Mouse (Mus musculus) midbrain, embryonic 10.5 days (tissue): ENCODE data around the gene Fmo6. TPM values are rescaled to one million over a fixed set of nuclear protein-coding genes. Genes with fewer than 3 reads are reported as not detected.

ENCODE experiments used
- DNase-seq: peaks from one replicate; pipeline ENCODE4 v3.0.0-alpha.2; 2017; ENCODE audit warnings: low spot score
- H3K27ac ChIP-seq: fragments of 300-500 bp; sonication (generic); replicated peaks from 2 replicates; pipeline ENCODE4 v1.5.1; 2016; ENCODE audit warnings: mild to moderate bottlenecking
- H3K27me3 ChIP-seq: fragments of 300-500 bp; sonication (generic); 2 replicates; pipeline ENCODE4 v1.6.1; 2016; ENCODE audit warnings: low read depth, mild to moderate bottlenecking; ENCODE audit not compliant: poor library complexity, severe bottlenecking
- H3K36me3 ChIP-seq: fragments of 300-500 bp; sonication (generic); 2 replicates; pipeline ENCODE4 v1.6.1; 2016; ENCODE audit warnings: mild to moderate bottlenecking, moderate library complexity
- H3K4me1 ChIP-seq: fragments of 300-500 bp; sonication (generic); 2 replicates; pipeline ENCODE4 v1.6.1; 2016
- H3K4me3 ChIP-seq: fragments of 300-500 bp; sonication (generic); 2 replicates; pipeline ENCODE4 v1.5.1; 2016; ENCODE audit warnings: mild to moderate bottlenecking, moderate library complexity
- H3K9me3 ChIP-seq: fragments of 300-500 bp; sonication (generic); replicated peaks from 2 replicates; pipeline ENCODE4 v1.6.1; 2016; ENCODE audit warnings: mild to moderate bottlenecking
- WGBS: fragments of 180-500 bp; shearing (Covaris S2); methylation state at CpG from one replicate; pipeline ENCODE4 v1.1.7; 2016; 5-methylcytosine and 5-hydroxymethylcytosine counted together
- polyA plus RNA-seq: library from polyadenylated mRNA; unstranded; fragments of >200 nt; fragmentation: Nextera tagmentation; extraction: Ambion mirVana; gene quantifications from 2 replicates; pipeline ENCODE4 v1.2.1, GENCODE M21; 2016

The Fmo6 gene
- polyA plus RNA-seq, 1 experiment from 2014 or later = not detected

DNA sequence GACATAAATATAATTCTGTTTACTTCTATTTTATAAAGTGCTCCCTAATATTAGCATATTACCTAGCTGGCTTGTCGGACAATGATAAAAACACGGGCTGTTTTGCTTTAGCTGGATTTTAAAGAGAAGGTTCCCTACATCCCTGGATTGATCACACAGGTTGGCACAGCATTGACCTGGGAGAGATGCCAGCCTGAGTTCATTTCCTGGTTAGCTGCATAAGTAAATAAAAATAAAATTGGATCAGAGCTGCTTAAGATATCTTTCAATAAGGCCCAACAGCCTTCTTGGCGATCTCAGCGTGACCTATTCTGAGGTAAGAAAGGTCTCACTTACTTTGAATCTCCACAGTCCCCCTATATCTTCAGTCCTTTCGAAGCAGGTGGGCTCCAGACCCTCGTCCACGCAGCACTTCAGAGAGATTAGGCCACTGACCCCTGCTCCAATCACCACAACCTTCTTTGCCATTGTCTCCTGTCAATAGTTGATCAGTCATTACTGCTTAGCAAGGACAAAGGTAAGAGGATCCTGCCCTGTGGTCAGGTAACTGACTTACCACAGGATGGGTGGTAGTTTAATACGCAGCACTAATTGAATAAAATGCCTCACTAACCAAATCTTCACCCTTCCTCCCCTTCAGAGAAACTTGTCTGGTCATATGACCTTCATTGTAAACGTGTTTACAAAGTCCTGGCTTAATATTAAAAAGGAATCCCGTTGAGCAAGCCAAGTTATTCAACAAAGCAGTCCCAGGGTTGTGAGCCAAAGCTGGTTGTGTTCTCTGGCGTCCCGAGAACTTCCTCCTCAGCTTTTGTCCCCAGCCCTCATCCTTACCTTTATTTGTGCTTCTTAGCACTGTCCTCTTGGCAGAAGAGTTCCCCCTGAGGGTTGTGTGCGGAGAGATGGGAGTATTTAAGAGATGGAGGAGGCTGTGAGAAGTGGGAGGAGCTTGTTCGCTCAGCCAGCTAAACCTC lies 39.2 kb downstream of the Fmo6 start, which contains the start of gene Fmo2:
Gene Fmo2 (minus strand): TSS at position 889 of the 974 bp plus-strand sequence.
- no peaks in the 10 kb centered on the region for H3K36me3 ChIP-seq
- no peak within 1 kb of the TSS for H3K4me3 ChIP-seq
- H3K9me3 ChIP-seq = no peaks in the 10 kb centered on the region
- no peak for DNase-seq
- no peaks in the 10 kb centered on the region for H3K27me3 ChIP-seq
- H3K27ac ChIP-seq = no peak within 1 kb of the TSS
- 74% methylated on average over 14 of the region's 14 CpGs for WGBS
- no peaks in the 10 kb centered on the region for H3K4me1 ChIP-seq

DNA sequence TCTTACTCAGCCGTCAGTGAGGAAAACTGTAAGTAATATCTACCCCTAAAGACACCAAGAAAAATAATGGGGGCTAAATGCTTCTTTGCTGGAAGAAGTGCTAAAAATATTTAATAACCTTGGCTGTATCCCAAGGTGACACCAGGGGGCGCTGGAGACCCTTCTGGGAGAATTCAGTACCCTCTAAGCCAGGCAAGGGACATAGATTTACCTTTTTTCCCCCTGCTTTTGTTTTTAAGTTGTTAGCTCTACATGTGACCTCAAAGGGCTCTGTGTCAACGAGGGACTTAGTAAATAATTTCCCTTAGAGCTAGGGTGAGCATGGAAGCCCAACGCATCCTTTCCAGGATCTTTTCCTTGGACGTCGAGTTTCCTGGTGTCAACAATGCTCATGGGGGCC lies 41.4 kb downstream of the Fmo6 start:
- no peaks in the 10 kb centered on the region for H3K9me3 ChIP-seq
- H3K27me3 ChIP-seq = no peaks in the 10 kb centered on the region
- 45% methylated on average over 6 of the region's 6 CpGs for WGBS
- no peaks in the 10 kb centered on the region for H3K36me3 ChIP-seq
- no peak overlapping the region for H3K27ac ChIP-seq
- no peaks in the 10 kb centered on the region for H3K4me1 ChIP-seq
- DNase-seq = peak; percentile 64
- H3K4me3 ChIP-seq = no peak overlapping the region

DNA sequence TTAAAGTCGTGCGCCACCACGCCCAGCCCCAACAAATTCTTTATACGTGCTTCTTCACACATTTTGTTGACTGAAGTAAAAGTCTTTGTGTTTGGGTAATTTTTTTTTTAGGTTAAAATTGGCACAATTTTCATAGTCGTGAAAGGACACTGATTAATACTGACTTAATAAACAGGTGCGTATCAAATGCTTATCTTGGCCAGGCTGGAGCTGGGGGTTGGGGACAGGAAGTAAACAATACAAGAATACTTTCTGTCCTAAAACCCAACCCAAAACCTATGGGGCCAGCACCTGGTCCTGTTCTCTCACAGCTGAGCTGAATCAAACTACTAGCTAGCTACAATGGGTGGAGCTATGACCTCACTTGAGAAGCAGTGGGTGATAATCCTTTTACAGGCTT lies 44.3 kb downstream of the Fmo6 start:
- H3K27me3 ChIP-seq = no peaks in the 10 kb centered on the region
- WGBS = 93% methylated on average over 6 of the region's 6 CpGs
- no peak overlapping the region for H3K4me3 ChIP-seq
- H3K9me3 ChIP-seq = 0 out of 2 replicates have a peak, but pooled peaks cover 4% of the 10 kb centered on the region
- no peak for DNase-seq
- H3K27ac ChIP-seq = no peak overlapping the region
- H3K4me1 ChIP-seq = no peaks in the 10 kb centered on the region
- H3K36me3 ChIP-seq = no peaks in the 10 kb centered on the region

DNA sequence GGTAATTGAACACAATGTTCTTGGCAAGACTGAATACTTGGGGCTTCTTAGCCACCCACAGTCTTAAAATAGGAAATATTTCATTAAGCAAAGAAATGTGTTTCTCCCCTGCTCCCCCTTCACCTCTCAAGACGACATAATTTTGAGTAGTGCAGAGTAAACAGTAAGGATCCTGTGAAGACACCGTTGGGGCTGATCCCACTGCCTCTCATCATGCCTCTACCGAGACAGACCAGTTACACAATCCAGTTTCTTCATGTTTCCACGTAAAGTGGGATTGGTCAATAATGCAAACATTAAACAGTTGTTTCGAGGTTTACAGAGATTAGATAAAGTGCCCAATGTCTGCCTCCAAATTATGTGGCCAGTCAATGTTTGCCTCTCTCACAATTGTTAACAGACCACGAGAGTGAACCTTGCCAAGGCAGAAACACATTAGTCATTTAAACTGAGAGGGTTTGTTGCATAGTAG lies 45.3 kb downstream of the Fmo6 start:
- Histone ChIP-seq H3K4me3 (no peak overlapping the region), H3K36me3 (no peaks in the 10 kb centered on the region), H3K27me3 (no peaks in the 10 kb centered on the region), H3K4me1 (no peaks in the 10 kb centered on the region), H3K9me3 (0 out of 2 replicates have a peak, but pooled peaks cover 4% of the 10 kb centered on the region), H3K27ac (no peak overlapping the region)
- 85% methylated on average over 6 of the region's 6 CpGs for WGBS
- DNase-seq = no peak

DNA sequence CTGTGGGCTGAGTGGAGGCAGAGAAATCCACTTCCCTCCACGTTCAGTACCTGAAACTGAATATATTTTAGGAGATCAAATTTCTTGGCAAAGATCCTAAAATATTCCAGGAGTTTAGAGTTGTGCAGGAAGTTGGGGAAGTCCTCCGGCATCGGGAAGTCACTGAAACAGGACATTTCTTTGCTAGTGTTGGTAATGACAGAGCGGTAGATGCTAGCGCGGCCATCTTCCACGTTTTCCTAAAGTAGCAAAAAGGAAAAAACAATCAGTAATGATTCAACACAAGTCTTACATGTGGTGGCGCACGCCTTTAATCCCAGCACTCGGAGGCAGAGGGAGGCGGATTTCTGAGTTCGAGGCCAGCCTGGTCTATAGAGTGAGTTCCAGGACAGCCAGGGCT lies 48.7 kb downstream of the Fmo6 start:
- Histone ChIP-seq H3K4me3 (no peak overlapping the region), H3K9me3 (0 out of 2 replicates have a peak, but pooled peaks cover 4% of the 10 kb centered on the region), H3K27me3 (no peaks in the 10 kb centered on the region), H3K4me1 (no peaks in the 10 kb centered on the region), H3K27ac (no peak overlapping the region), H3K36me3 (no peaks in the 10 kb centered on the region)
- WGBS = 91% methylated on average over 12 of the region's 12 CpGs
- DNase-seq = no peak

DNA sequence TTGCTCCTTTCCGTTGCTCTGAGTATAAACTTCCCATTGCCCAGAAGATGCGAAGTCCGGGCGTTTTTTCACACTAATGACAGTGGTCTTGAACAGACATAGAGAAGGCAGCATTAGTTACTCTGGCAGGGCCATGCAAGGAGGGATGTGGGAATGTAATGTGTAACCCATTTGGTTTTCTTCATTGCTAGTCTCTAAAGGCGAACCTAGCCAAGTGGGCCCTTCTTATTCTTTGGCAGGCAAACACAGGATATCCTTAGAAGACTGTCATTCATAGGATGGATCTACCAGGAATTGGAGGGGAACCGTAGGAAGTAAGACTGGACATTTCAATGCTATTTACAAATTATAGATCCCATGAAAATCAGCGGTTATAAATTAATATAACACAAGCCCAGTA lies 49.7 kb downstream of the Fmo6 start:
- no peak overlapping the region for H3K27ac ChIP-seq
- H3K9me3 ChIP-seq = 0 out of 2 replicates have a peak, but pooled peaks cover 4% of the 10 kb centered on the region
- WGBS = 94% methylated on average over 7 of the region's 7 CpGs
- no peak for DNase-seq
- no peaks in the 10 kb centered on the region for H3K27me3 ChIP-seq
- no peak overlapping the region for H3K4me3 ChIP-seq
- no peaks in the 10 kb centered on the region for H3K4me1 ChIP-seq
- no peaks in the 10 kb centered on the region for H3K36me3 ChIP-seq

DNA sequence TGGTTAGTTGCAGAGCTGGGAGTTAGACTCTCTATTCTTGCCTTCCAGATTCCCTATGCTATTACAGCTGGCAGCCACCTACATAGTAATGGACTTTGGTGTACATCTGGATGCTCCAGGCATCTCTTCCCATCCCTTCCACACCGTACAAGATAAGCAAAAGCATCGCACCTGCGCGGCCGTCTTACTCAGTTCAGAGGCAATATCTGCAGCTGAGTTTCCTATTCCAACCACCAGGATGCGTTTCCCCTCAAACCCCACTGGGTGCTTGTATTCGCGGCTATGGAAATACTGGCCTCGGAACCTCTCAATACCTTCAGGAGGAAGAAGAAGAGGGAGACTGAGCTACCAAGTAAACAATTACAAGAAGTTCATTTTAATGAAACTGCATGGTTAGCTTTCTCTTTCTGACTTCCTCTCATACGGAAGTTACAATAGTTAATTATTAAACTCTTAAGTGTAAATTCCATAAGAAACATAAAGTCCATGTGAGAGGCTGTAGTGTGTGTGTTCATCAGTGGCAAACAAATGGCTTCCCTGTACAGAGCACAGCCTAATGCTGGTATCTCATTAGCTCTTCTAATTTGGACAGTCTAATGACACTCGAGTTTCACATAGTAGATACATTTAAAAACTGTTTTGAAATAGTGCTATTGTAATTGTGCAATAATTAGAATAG lies 51.0 kb downstream of the Fmo6 start:
- no peak overlapping the region for H3K27ac ChIP-seq
- no peaks in the 10 kb centered on the region for H3K27me3 ChIP-seq
- WGBS = 85% methylated on average over 11 of the region's 11 CpGs

DNA sequence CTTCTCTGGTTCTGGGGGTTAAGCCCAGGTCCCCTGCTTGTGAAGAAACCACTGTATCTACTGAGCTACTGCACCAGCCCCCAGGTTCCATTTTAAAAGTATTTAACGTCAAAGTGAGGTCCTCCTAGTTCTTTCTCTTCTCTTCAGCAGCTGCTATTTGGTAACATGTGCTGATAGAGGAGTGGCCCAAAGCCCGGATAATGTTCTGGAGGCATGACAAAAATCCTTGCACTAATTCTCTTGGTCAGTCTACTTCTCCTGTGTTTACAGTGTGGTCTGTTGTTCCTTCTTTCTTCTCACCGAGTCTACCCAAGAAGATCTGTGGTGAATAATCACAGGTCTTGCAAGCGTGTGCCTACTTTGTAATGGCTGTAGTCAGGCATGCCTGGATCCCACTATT lies 54.6 kb downstream of the Fmo6 start:
- no peak overlapping the region for H3K27ac ChIP-seq
- no peak overlapping the region for H3K4me3 ChIP-seq
- no peaks in the 10 kb centered on the region for H3K36me3 ChIP-seq
- H3K4me1 ChIP-seq = no peaks in the 10 kb centered on the region
- H3K9me3 ChIP-seq = no peaks in the 10 kb centered on the region
- no peak for DNase-seq
- no peaks in the 10 kb centered on the region for H3K27me3 ChIP-seq
- WGBS = 88% methylated on average over 4 of the region's 4 CpGs

More for the DNA sequence above, 51.0 kb downstream of the Fmo6 start:
- DNase-seq = no peak
- H3K9me3 ChIP-seq = 0 out of 2 replicates have a peak, but pooled peaks cover 4% of the 10 kb centered on the region
- H3K4me3 ChIP-seq = no peak overlapping the region
- no peaks in the 10 kb centered on the region for H3K36me3 ChIP-seq
- H3K4me1 ChIP-seq = no peaks in the 10 kb centered on the region

DNA sequence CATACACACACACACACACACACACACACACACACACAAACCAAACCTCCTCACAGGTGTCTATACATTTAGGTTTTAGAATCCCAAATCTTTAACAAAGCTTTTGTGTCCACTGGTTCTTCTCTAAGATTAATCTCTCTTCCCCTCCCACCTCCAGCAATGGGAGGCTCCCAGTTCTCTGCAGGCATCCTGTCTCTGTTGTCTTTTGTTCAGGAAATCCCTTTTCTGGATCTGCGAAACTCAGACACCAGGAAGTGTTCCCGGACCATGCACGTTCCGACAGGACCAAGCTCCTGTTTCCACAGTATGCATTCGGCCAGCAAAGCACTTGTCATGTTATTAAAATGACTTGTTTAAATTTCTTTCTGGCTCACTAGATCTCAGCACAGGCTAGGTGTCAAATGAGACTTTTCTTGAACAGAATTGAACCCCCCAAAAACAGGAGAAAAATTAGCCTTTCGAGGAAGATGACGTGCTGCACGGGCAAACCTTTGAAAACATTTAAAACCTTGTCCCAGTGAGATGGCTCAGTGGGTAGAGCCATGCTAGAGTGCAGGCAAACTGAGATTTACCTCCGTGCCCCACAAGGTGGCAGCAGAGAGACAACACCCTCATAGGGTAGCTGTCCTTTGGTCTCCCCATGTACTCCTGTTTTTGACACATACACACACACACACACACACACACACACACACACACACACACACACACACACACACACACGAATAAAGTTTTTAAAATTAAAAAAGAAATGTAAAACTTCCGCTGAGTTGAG lies 57.5 kb downstream of the Fmo6 start:
- no peaks in the 10 kb centered on the region for H3K4me1 ChIP-seq
- WGBS = 57% methylated on average over 11 of the region's 11 CpGs

DNA sequence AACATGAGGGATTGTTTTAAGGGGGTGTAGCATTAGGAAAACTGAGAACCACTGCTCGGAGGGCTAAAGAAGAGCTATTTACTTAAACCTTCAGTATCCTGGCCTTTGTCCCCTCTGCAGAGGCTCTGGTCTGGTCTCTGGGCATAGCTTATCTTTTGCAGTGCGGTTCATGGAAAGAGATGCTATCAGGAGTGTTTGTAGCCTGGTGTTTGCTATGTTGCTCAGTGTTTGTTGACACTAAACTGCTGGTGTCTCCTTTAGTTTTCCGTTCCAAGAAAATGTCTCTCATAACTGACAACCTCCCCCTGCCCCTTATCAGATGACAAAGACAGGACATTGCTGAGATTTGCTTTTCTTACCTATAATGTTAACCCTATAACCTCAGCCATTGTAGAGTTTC lies 62.2 kb downstream of the Fmo6 start:
- Histone ChIP-seq H3K27me3 (no peaks in the 10 kb centered on the region), H3K27ac (no peak overlapping the region)
- WGBS = 71% methylated on average over 3 of the region's 3 CpGs

More for the DNA sequence above, 57.5 kb downstream of the Fmo6 start:
- DNase-seq = peak; percentile 37
- H3K36me3 ChIP-seq = no peaks in the 10 kb centered on the region
- H3K4me3 ChIP-seq = no peak overlapping the region
- H3K27ac ChIP-seq = no peak overlapping the region
- H3K9me3 ChIP-seq = no peaks in the 10 kb centered on the region
- H3K27me3 ChIP-seq = no peaks in the 10 kb centered on the region

DNA sequence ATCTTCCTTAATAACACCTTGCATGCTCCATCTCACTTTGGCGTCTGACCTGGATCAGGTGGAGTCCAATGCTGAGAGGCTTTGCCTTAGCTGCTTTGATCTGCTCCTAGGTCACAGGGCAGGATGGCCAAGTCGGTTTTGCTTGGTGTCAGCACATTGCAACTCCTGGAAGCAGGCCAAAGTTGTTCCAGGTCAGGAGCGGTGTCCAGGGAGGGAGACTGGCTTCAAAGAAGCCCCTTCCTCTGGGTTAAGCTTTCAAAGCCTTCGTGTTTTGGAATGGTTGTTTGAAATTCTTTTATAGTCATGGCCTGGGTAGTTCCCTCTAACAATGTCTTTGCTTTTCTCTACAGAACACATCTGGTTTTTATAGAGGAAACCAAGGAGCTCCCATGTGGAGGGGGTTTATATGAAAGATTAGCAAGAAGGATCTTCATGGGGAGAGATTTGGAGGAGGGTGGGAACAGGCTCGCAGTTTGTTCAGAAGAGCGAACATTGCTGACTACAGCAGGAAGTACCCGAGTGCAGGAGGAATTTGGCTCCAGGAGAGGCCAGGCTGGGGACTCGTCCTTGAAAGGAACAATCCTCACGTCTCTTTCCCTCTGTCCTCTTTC lies 65.5 kb downstream of the Fmo6 start:
- Histone ChIP-seq H3K27ac (peak overlapping the region; percentile 49; the same call in 1 of the 2 replicates), H3K9me3 (0 out of 2 replicates have a peak, but pooled peaks cover 6% of the 10 kb centered on the region), H3K4me1 (0 out of 2 replicates have a peak, but pooled peaks cover 2% of the 10 kb centered on the region), H3K36me3 (no peaks in the 10 kb centered on the region), H3K27me3 (no peaks in the 10 kb centered on the region), H3K4me3 (no peak overlapping the region)
- DNase-seq = peak; percentile 21
- WGBS = 68% methylated on average over 9 of the region's 9 CpGs

More for the DNA sequence above, 62.2 kb downstream of the Fmo6 start:
- no peak overlapping the region for H3K4me3 ChIP-seq
- no peaks in the 10 kb centered on the region for H3K9me3 ChIP-seq
- H3K4me1 ChIP-seq = 0 out of 2 replicates have a peak, but pooled peaks cover 2% of the 10 kb centered on the region
- no peak for DNase-seq
- no peaks in the 10 kb centered on the region for H3K36me3 ChIP-seq

DNA sequence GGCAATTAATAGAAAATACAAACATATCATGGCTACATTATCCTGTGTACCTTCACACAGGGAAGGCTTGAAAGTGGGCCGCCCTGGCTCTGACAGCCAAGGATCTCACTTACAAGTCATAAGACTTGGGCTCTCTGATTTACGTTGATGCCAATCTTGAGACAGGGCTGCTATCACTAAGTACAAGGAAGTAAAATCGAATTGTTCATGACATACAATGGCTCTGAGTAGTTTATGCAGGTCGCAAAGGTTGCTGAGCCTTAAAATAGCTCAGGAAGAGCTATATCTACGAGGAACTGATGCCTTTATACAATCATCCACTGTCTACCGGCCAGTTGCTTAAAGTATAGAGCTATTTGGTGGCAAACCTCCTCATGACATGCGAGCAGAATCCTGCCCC lies 66.3 kb downstream of the Fmo6 start:
- DNase-seq = no peak
- no peaks in the 10 kb centered on the region for H3K36me3 ChIP-seq
- no peaks in the 10 kb centered on the region for H3K27me3 ChIP-seq
- 80% methylated on average over 7 of the region's 7 CpGs for WGBS
- H3K27ac ChIP-seq = no peak overlapping the region
- 0 out of 2 replicates have a peak, but pooled peaks cover 2% of the 10 kb centered on the region for H3K4me1 ChIP-seq
- H3K4me3 ChIP-seq = no peak overlapping the region
- 0 out of 2 replicates have a peak, but pooled peaks cover 6% of the 10 kb centered on the region for H3K9me3 ChIP-seq
